Mouse (Mus musculus) naive thymus-derived CD4-positive, alpha-beta T cell, adult 2 months (primary cell): ENCODE data around the gene Xkr7.

Experiments used
- DNase-seq: peaks from one replicate; pipeline ENCODE4 v3.0.0-alpha.2; 2011; ENCODE audit warnings: low read depth

The Xkr7 gene

DNA sequence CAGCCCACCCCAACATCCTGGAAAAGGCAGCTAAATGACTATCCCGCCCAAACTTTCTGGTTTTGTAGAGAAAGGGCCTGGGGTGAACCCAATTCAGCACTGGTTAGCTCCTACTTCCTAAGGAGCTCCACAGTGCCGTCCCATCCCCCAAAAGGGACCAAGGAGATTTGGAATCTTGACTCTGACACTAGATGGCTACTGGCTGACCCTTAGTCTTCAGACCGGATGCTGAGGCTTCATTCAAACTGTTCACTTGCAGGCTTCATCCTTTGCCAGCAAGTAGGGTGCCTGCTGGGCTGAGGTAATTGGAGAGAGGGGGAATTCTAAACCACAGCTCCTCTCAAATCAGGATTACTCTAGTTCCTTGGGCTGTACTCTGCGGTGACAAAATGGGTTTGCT, 1.3 kb downstream of the Xkr7 start:
- no peak for DNase-seq

DNA sequence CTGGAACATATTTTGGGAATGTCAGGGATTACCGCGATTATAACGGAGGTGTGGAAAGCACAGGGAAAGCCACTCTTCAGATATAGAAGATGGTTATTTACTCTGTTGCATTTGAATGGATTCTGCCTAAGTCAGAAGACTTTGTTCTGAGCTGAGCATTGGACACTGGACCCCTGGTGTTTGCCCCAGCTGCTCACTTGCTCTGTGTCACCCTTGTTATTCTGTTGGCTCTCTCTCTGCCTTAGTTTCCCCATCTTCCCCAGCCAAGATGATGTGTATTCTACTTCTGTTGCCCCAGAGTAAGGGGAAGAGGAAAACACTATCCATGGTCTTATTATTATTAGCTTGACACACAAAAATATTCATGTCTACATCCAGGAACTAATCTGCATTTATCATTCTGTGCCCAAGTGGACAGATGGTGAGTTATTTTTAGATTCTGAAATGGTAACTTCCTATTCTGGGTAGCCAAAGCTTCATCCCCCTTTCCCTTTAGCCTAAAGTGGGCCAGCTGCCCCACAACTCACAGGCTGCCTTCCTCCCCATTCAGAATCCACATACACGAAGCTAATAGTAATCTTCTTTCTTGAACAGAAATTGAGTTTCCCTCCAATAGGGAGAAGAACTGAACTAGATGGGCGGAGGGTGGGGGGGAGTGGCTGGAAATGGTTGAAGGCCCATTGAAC, 2.0 kb downstream of the Xkr7 start:
- DNase-seq, result no peak

DNA sequence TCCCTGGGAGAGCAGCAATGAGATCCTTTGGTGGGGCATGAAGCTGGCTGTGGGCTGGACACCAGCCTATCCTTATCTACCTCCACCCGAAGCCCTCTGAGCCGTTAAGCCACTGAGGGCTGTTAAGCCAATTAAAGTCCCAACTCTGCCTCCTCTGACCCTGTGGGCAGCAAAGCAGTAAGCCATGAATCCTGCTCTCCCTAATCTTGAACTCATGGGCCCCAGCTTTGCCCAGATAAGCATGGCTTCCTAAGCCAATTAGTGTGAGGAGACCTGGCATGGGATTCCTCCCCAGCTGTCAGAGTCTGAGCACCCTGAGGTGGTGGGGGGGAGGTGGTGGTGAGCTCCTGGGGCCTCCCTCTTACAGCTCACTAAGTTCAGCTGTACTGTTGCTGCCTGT, 5.0 kb downstream of the Xkr7 start:
- no peak for DNase-seq

DNA sequence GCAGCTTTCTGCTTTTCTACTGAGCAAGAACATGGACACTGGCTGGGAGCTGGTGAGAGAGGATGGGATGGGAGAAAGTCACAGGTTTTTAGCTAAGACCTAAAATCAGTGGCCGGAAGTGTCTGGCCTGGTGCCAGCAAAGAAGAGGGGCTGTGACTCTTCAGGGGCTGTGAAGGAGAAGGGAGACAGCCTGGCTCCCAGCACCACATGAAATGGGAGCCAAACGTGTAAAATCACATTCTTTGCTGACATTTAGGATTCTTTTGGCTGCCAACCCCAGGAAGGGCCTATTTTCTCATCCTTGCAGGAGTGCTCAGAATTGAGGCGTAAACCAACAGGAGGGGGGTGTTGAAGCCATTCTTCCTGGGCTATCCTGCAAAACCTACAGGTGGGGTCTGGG, 12.2 kb downstream of the Xkr7 start:
- DNase-seq, result no peak

DNA sequence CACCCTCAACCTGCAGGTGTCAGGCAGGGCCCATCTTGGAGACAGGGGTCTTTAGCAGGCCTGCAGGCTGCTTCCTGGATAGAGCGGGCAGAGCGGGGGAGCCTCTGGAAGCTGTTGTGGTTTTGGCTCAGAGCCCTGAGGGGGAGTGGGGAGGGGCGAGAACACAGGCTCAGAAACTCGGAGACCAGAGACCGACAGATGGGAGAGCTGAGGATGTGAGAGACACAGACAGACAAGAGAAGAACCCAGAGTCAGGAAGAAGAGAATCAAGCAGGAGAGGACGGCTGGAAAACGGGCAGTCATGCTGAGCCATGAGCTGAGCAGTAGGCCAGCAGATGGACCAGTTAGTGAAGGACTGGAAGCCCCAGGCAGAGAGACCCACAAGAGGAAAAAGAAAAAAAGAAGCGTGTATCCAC, 14.2 kb downstream of the Xkr7 start:
- DNase-seq, result no peak

DNA sequence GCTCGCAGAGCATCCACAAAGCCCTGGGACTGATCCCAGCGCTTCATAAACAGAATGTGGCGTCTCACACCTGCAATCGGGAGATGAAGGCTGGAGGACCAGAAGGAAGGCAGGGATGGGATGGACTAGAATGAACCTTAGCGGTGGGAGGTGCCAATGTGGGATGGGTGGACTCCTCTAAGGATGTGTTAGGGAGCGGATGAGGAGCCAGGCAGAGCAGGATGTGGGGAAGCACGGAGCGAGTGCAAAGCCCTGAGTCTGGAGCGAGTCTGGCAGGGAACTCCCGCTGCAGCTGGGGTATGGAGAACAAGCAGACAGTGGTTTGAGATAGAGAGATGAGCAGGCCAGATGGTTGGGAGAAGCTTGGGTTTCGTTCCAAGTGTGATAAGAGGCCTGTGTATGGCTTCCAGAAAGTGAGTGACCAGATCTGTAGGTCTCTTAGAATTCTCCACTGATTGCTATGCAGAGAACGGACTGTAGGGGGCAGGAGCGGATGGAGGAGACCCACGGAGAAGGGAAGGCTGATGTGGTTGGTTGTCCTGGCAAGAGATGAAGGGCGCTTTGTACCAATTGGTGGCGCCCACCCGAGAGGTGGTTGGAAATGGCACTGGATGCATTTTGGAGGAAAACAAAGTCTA, 16.3 kb downstream of the Xkr7 start:
- DNase-seq, result peak; percentile 46

DNA sequence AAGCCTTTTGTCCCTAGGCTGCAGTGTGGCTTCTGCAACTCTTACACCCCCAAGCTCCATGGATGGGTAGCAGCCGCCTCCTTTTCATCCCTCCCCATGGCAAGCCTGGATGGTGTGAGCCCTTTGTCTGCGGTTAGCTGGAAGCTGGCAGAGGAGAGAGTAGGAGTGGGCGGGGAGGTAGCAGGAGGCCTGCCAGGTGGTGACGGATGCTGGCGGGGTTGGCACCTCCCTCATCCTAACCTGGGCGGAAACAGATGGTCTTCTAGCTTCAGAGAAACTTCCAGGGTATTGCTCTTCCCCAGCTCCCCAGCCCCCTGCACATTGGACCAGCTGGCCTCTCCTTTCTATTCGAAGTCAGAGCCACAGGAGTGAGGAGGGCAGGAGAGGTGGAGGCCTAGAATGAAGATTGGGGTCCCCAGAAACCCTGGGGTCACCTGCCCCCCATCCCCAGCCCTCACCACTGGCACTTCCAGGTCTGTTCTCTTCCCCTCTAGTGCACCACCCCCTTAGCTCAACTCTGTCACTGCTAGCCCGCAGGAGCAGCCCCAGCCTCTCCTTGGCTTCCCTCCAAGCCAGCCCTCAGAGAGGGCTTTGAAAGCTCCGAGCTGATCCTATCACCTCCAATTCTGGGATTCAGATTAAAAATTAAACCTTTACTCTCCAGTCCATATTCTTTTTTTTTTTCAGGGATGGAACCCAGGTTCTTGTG, 17.8 kb downstream of the Xkr7 start:
- DNase-seq, result no peak

DNA sequence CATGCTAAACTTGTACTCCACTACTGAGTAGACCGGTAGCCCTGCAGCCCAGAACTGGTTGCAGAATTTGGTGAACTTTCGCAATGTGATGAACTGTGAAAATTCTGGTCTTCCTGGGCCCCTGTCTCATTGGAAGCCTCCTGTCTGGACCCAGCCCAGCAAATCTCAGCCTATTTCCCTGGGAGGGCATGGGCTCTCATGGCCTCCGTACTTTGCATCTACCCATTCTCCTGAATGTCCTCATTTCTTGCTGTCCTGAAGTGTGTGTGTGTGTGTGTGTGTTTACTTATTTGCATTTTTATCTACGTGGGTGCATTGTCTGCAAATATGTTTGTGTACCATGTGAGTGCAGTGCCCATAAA, 18.3 kb downstream of the Xkr7 start:
- no peak for DNase-seq

DNA sequence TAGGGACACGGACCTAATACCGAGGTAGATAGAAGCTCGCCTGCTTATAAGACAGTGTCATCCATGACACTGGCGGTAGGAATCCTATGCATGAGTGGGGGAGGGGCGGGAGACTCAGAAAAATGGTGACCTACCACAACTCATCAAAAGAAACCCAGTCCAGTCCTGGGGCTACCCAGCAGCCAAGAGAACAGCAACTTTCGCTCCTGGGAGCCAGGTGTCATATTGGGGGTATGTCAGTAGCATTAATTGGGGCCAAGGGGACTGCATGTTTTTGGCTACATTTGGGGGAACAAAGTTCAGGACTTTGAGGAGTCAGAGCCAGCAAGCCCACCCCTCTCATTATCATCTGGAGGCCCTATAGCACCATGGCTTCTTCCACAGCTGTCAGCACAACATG, 19.4 kb downstream of the Xkr7 start:
- no peak for DNase-seq

DNA sequence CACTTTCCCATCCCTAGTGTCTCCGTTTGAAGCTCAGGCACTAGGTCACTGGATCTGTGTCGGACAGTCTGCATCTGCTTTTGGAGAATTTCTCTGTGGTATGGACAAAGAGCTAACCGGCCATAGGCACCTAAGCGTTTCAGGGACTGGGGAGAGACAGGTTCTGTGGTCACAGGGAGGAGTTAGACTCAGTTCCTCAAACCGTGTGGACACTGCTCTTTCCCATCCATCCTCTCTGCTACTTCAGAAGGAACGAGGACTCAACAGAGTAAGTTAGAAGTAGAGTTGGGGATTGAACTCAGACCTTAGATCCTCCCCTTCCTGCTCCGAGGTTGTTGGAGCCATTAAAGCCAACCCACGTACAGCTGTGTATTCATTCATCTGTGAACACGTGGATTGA, 19.9 kb downstream of the Xkr7 start:
- no peak for DNase-seq

DNA sequence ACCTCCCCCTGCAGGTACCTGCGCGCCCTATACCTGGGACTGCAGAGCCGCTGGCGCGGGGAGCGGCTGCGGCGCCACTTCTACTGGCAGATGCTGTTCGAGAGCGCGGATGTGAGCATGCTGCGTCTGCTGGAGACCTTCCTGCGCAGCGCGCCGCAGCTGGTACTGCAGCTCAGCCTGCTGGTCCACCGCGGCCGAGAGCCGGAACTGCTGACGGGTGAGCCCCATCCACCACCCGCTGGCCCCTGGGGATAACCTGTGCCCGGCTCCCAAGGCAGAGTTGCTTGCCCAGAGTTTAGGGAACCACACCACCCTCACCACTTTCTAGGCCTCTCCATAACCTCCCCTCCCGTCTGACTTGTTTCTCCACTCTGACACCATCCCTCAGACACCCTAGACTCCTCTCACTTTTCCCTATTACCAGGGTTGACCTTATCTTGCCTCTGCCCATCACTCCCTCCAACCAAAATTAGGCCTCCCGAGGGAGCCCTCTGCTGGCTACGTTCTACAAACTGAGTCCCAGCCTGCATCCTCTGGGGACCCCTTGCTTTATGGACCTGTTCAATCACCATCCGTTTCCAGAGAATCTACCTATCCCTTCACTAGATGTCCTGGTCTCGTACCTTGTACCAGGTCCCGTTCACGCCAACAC, 21.2 kb downstream of the Xkr7 start:
- DNase-seq, result no peak

DNA sequence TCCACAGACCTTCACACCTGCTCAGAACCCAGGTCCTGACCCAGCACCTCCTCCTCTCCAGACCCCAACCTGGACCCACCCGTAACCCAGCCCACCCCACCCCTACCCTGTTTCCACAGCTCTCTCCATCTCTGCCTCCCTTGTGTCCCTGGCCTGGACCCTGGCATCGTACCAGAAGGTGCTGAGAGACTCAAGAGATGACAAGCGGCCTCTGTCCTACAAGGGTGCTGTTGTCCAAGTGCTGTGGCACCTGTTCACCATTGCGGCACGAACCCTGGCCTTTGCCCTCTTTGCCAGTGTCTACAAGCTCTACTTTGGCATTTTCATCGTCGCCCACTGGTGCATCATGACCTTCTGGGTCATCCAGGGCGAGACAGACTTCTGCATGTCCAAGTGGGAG, 22.2 kb downstream of the Xkr7 start:
- no peak for DNase-seq

DNA sequence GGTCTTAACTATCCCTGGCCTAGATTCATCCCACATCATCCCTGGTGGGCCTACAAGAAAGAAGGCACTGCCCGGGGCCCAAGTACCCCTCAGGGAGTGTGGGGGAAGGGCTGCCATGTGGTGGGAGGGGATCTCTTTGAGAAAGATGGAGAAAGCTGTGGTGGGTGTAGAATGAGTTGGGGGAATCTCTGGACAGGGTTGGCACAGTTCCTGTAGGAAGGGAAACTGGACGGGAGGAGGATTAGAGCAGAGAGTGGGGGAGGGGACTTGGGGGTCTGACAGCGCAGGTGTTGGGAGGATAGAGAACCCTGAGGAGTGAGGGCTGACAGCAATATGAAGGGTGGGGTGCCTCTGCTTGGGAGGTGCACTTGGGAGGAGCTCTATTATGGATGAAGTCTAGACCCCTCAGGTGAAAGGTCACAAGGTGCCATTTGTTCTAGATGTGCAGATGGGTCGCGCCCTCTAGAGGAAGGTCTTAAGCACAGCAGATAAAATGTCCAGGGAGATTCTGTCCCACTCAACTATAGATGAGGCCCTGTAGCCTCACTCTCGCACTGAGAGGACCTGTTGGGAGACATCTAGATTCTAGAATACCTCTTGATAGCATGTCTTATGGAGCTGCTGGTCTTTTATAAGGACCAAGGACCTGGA, 23.7 kb downstream of the Xkr7 start:
- DNase-seq, result no peak

DNA sequence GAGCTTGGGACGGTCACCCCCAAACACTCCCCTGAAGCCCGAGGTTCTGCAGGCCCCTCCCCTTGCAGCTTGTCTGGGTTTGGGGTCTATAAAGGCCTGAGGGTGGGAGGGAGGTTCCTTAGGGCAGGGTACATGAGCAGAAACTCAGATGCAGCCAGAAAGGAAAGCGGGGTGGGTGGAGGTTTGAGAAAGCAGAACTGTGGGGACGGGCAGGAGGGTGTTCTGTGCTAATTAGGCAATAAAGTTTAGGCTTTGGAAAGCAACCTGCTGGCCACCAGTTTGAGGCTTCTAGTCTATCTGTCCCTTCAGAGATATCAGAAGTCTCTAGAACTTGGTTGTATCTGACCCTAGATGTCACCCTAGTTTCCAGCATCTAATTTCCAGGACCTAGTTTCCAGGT, 26.7 kb downstream of the Xkr7 start:
- DNase-seq, result no peak

DNA sequence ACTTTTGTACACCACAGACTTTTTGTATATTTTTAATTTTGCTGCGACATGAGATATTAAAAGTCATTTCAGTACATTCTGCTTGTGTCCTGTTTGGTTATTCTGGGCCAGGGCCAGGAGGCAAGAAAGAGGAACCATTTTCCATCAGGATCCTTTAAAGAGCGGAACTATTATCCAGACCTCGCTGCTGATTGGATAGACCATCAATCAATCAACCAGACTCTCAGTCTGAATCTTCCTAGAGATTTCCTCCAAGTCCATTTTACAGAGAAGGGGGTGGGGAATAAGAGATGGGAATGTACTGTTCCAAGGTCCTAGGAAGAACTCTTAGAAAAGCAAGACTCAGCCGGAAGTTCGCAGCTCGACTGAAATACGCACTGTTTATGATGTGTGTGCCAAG, 28.6 kb downstream of the Xkr7 start:
- no peak for DNase-seq

DNA sequence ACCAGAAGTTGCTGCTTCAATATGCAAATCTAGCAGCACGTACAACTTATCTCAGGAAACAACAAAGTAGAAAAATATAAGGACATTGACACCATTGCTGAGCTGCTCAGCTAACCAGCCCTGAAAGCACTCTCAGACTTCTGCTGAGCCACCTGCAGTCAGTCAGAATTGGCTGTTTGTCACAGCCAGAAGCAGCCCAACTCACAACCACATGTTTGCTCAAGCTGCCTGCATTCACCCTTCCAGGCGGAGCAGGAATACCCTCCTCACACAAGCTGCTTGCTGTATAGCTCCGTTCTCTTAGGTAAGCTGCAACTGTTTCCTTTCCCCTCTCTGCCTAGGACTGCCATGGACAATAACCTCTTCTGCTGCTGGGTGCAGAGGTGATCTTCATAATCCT, 31.7 kb downstream of the Xkr7 start:
- DNase-seq, result no peak

DNA sequence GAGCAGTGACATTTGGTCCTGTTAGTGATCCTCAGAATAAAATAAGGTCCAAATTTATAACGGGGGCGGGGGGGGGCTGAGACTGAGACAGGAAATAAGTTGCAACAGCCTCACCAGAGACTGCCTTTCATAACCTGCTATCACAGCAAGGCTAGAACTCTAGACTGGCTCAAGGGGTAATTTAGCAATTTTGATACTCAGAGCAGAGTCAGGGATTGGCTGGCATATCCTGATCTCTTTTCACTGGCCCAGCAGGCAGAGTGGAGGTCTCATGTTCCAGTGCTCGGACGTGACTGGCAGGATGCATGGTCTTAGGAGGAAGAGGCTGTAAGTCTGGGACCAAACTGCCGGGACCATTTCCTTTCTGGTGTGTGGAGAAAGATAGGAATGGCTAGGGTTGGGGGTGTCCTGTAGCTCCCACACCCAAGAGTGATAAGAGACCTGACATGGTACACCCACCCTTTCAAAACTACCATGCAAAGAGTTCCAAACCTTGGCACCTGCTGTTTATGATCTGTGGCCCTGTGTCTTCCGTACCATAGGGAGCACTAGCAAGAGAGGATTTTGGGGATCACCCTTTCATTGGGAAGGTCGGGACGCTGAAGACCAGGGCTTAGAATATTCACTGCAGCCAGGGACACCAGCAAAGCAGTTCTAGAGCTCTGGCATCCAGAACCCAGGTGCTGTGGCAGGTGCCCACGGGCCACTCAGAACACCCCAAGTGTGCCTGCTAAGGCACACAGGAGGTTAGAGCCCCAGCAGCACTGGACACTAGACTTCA, 32.7 kb downstream of the Xkr7 start:
- DNase-seq, result no peak

DNA sequence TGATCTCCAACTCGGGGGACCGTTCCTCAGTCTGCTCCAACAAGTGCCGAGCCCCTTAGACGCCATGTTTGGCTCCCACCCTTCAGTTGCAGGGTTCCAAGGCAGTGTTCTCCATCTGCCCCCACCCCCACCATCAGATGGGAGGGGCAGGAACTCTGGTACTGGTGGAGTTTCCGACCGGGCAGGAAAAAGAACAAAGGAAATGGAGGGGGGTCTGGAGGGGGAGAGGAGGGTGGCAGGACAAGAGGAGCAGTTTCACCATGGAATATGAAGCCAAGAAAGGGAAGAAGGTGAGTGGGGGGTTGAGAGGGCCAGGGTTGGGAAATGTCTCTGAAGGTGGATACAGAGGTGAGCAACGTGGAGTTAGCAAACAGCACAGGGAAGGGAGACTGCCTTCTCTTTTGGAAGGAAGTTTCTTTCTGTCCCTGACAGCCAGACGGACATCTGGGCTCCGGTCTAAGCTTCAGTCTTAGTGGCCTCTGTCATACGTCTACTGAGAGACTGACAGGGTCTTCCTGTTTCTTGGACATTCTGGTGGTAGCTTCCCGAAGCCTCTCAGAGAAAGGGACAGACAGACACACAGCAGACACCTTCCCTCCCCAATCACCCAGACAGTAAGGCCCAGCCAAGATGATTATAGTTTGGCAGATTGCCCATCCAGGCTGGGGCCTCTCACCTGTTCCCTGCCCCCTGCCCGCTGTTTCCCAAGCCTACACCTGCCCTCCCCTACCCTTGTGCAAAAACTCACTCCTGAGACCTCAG, 34.3 kb downstream of the Xkr7 start, which contains the start of gene Ccm2l:
Ccm2l (plus strand) TSS at position 209 of the 762 bp plus-strand sequence.
- DNase-seq, result no peak

DNA sequence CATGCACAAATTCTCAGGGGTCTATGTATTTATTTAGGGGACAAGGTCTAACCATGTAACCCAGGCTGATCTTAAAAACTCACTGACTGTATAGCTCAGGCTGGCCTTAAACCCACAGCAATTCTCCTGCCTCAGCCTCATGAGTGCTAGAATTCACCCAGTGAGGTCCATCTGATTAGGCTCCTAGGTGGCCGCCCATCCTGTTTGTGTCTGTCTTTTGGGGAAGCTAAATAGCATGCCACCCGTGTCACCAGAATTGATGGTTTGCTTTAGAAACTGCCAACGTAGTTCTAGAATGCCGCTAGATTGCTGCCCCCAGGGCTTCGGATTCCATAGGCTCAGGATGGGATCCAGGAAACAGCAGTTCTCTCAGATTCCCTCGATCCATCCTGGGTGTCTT, 35.3 kb downstream of the Xkr7 start:
- DNase-seq, result no peak

DNA sequence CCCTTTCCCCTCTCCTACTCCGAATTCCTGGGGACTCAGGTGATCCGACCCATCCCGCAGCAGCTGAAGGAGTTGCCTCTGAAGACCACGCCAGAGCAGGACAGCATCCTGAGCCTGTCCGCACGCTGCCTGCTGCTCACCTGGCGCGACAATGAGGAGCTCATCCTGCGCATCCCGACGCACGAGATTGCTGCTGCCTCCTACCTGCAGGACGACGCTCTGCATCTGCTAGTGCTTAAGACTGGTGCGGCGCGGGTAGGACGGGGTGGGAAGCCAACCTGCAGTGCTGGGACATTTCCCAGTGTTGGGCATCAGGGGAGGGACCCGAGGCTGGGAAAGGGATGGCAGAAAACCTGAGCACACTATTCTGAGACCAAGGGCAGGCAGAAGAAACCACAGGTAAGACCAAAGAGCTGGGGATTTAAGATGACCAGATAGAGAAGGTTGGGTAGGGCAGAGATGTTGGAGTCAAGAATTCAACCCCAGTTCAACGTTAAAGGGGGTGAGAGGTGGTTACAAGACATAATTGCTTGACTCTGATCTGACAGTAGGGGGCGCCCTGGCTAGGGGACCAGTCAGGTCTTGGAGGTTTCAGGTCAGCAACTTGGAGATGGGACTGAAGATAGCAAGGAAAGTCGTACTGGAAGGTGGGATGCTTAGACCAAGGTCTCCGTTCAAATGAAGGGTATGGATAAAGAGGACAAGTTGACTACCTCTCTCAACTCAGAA, 39.3 kb downstream of the Xkr7 start:
- peak; percentile 20 for DNase-seq
